Mouse (Mus musculus) hindbrain, embryonic 12.5 days (tissue): ENCODE measurements at regions not wholly inside any gene's neighbourhood (a gene's known extent, or its start where the extent isn't known, plus 50 kb on each side); places are given as distances from the start of the nearest gene placed in this dataset.

ENCODE experiments used
- ATAC-seq: fragments of 200-750 bp; cut with Nextera tagmentation; 2 replicates; pipeline ENCODE4 v1.8.0; 2017; ENCODE audit warnings: moderate TSS enrichment; ENCODE audit not compliant: low FRiP score
- H3K27ac ChIP-seq: fragments of 300-500 bp; sonication (generic); 2 replicates; pipeline ENCODE4 v1.5.1; 2016; ENCODE audit warnings: mild to moderate bottlenecking
- H3K27me3 ChIP-seq: fragments of 300-500 bp; sonication (generic); 2 replicates; pipeline ENCODE4 v1.6.1; 2016; ENCODE audit warnings: mild to moderate bottlenecking
- H3K36me3 ChIP-seq: fragments of 300-500 bp; sonication (generic); 2 replicates; pipeline ENCODE4 v1.6.1; 2016; ENCODE audit warnings: mild to moderate bottlenecking
- H3K4me1 ChIP-seq: fragments of 300-500 bp; sonication (generic); 2 replicates; pipeline ENCODE4 v1.6.1; 2016
- H3K4me2 ChIP-seq: fragments of 300-500 bp; sonication (generic); replicated peaks from 2 replicates; pipeline ENCODE4 v1.6.1; 2016; ENCODE audit warnings: mild to moderate bottlenecking
- H3K4me3 ChIP-seq: fragments of 300-500 bp; sonication (generic); 2 replicates; pipeline ENCODE4 v1.5.1; 2016; ENCODE audit warnings: mild to moderate bottlenecking
- H3K9ac ChIP-seq: fragments of 300-500 bp; sonication (generic); 2 replicates; pipeline ENCODE4 v1.6.1; 2016; ENCODE audit warnings: mild to moderate bottlenecking, moderate library complexity
- H3K9me3 ChIP-seq: fragments of 300-500 bp; sonication (generic); replicated peaks from 2 replicates; pipeline ENCODE4 v1.6.1; 2016; ENCODE audit warnings: mild to moderate bottlenecking
- WGBS: fragments of 180-500 bp; shearing (Covaris S2); methylation state at CpG from one replicate; pipeline ENCODE4 v1.1.7; 2016; 5-methylcytosine and 5-hydroxymethylcytosine counted together

- H3K4me3 ChIP-seq = no peak overlapping the region
- no peak overlapping the region for H3K4me2 ChIP-seq
- H3K9me3 ChIP-seq = no peaks in the 10 kb centered on the region
- no peaks in the 10 kb centered on the region for H3K4me1 ChIP-seq
- H3K27ac ChIP-seq = no peak overlapping the region
- no peaks in the 10 kb centered on the region for H3K27me3 ChIP-seq
- H3K9ac ChIP-seq = no peak overlapping the region
- ATAC-seq = no peak
- no peaks in the 10 kb centered on the region for H3K36me3 ChIP-seq
Observed at GRCm38 (mm10) chr16:53156352-53156751, 702.5 kb upstream of the Alcam start.

- Histone ChIP-seq H3K4me1 (no peaks in the 10 kb centered on the region), H3K27ac (no peak overlapping the region), H3K36me3 (no peaks in the 10 kb centered on the region), H3K4me3 (no peak overlapping the region), H3K4me2 (no peak overlapping the region), H3K9ac (no peak overlapping the region), H3K9me3 (no peaks in the 10 kb centered on the region), H3K27me3 (no peaks in the 10 kb centered on the region)
- WGBS = 85% methylated on average over 2 of the region's 2 CpGs
- ATAC-seq = no peak
Observed at GRCm38 (mm10) chr16:53130677-53131076, 676.8 kb upstream of the Alcam start.

GRCm38 (mm10) chr16:53108726-53109125 is 654.9 kb upstream of the Alcam start:
- 77% methylated on average over 3 of the region's 3 CpGs for WGBS
- H3K9me3 ChIP-seq = no peaks in the 10 kb centered on the region
- no peak overlapping the region for H3K4me3 ChIP-seq
- H3K36me3 ChIP-seq = no peaks in the 10 kb centered on the region
- no peaks in the 10 kb centered on the region for H3K27me3 ChIP-seq
- H3K27ac ChIP-seq = no peak overlapping the region
- ATAC-seq = no peak
- H3K4me2 ChIP-seq = no peak overlapping the region
- no peaks in the 10 kb centered on the region for H3K4me1 ChIP-seq
- no peak overlapping the region for H3K9ac ChIP-seq

GRCm38 (mm10) chr16:53095396-53095929 is 641.6 kb upstream of the Alcam start:
- H3K4me2 ChIP-seq = no peak overlapping the region
- no peak overlapping the region for H3K4me3 ChIP-seq
- no peaks in the 10 kb centered on the region for H3K27me3 ChIP-seq
- no peaks in the 10 kb centered on the region for H3K36me3 ChIP-seq
- H3K9ac ChIP-seq = no peak overlapping the region
- H3K9me3 ChIP-seq = no peaks in the 10 kb centered on the region
- ATAC-seq = no peak
- H3K27ac ChIP-seq = no peak overlapping the region
- WGBS = 52% methylated on average over 2 of the region's 2 CpGs
- H3K4me1 ChIP-seq = no peaks in the 10 kb centered on the region

- 67% methylated on average over 6 of the region's 6 CpGs for WGBS
- H3K27me3 ChIP-seq = no peaks in the 10 kb centered on the region
- H3K36me3 ChIP-seq = no peaks in the 10 kb centered on the region
- H3K27ac ChIP-seq = no peak overlapping the region
- ATAC-seq = no peak
- no peaks in the 10 kb centered on the region for H3K9me3 ChIP-seq
- H3K4me3 ChIP-seq = no peak overlapping the region
- no peaks in the 10 kb centered on the region for H3K4me1 ChIP-seq
- no peak overlapping the region for H3K4me2 ChIP-seq
- H3K9ac ChIP-seq = no peak overlapping the region
Observed at GRCm38 (mm10) chr16:53073856-53074568, 620.1 kb upstream of the Alcam start.

GRCm38 (mm10) chr16:53071887-53072682 is 618.2 kb upstream of the Alcam start:
- Histone ChIP-seq H3K9ac (no peak overlapping the region), H3K4me1 (no peaks in the 10 kb centered on the region), H3K9me3 (no peaks in the 10 kb centered on the region), H3K27ac (no peak overlapping the region), H3K4me2 (no peak overlapping the region), H3K4me3 (no peak overlapping the region), H3K36me3 (no peaks in the 10 kb centered on the region), H3K27me3 (no peaks in the 10 kb centered on the region)
- WGBS = 84% methylated on average over 9 of the region's 9 CpGs
- no peak for ATAC-seq

- Histone ChIP-seq H3K4me2 (no peak overlapping the region), H3K27me3 (no peaks in the 10 kb centered on the region), H3K9me3 (no peaks in the 10 kb centered on the region), H3K4me1 (no peaks in the 10 kb centered on the region), H3K9ac (no peak overlapping the region), H3K36me3 (no peaks in the 10 kb centered on the region), H3K4me3 (no peak overlapping the region), H3K27ac (no peak overlapping the region)
- ATAC-seq = no peak
- WGBS = 86% methylated on average over 3 of the region's 3 CpGs
Observed at GRCm38 (mm10) chr16:53064151-53064550, 610.3 kb upstream of the Alcam start.

- Histone ChIP-seq H3K27me3 (no peaks in the 10 kb centered on the region), H3K4me2 (no peak overlapping the region), H3K9me3 (no peaks in the 10 kb centered on the region), H3K4me3 (no peak overlapping the region), H3K9ac (no peak overlapping the region), H3K27ac (no peak overlapping the region), H3K4me1 (no peaks in the 10 kb centered on the region), H3K36me3 (no peaks in the 10 kb centered on the region)
- no peak for ATAC-seq
- WGBS = 88% methylated on average over 5 of the region's 5 CpGs
Observed at GRCm38 (mm10) chr16:53063061-53063460, 609.2 kb upstream of the Alcam start.

GRCm38 (mm10) chr16:53026056-53026455 is 572.2 kb upstream of the Alcam start:
- no peak overlapping the region for H3K4me3 ChIP-seq
- no peak overlapping the region for H3K9ac ChIP-seq
- no peaks in the 10 kb centered on the region for H3K27me3 ChIP-seq
- H3K27ac ChIP-seq = no peak overlapping the region
- no peaks in the 10 kb centered on the region for H3K9me3 ChIP-seq
- H3K4me2 ChIP-seq = no peak overlapping the region
- no peaks in the 10 kb centered on the region for H3K36me3 ChIP-seq
- 66% methylated on average over 1 of the region's 1 CpGs for WGBS
- no peak for ATAC-seq
- no peaks in the 10 kb centered on the region for H3K4me1 ChIP-seq

- 45% methylated on average over 1 of the region's 1 CpGs for WGBS
- H3K27me3 ChIP-seq = no peaks in the 10 kb centered on the region
Observed at GRCm38 (mm10) chr16:53011847-53012246, 558.0 kb upstream of the Alcam start.

GRCm38 (mm10) chr16:52988852-52989397 is 535.1 kb upstream of the Alcam start:
- Histone ChIP-seq H3K4me2 (no peak overlapping the region), H3K27ac (no peak overlapping the region), H3K9me3 (no peaks in the 10 kb centered on the region), H3K4me1 (no peaks in the 10 kb centered on the region), H3K36me3 (no peaks in the 10 kb centered on the region), H3K27me3 (no peaks in the 10 kb centered on the region), H3K9ac (no peak overlapping the region), H3K4me3 (no peak overlapping the region)
- 74% methylated on average over 1 of the region's 1 CpGs for WGBS
- no peak for ATAC-seq

More at GRCm38 (mm10) chr16:53011847-53012246, 558.0 kb upstream of the Alcam start:
- H3K27ac ChIP-seq = no peak overlapping the region
- no peak overlapping the region for H3K4me3 ChIP-seq
- no peaks in the 10 kb centered on the region for H3K9me3 ChIP-seq
- H3K4me1 ChIP-seq = no peaks in the 10 kb centered on the region
- no peak overlapping the region for H3K4me2 ChIP-seq
- no peaks in the 10 kb centered on the region for H3K36me3 ChIP-seq
- ATAC-seq = no peak
- no peak overlapping the region for H3K9ac ChIP-seq

GRCm38 (mm10) chr16:52984336-52984735 is 530.5 kb upstream of the Alcam start:
- no peak for ATAC-seq
- no peaks in the 10 kb centered on the region for H3K27me3 ChIP-seq
- H3K4me3 ChIP-seq = no peak overlapping the region
- H3K4me1 ChIP-seq = no peaks in the 10 kb centered on the region
- H3K9me3 ChIP-seq = no peaks in the 10 kb centered on the region
- 49% methylated on average over 1 of the region's 1 CpGs for WGBS
- no peak overlapping the region for H3K27ac ChIP-seq
- H3K36me3 ChIP-seq = no peaks in the 10 kb centered on the region
- H3K9ac ChIP-seq = no peak overlapping the region
- no peak overlapping the region for H3K4me2 ChIP-seq
